ENCODE assay signal across 13 mouse cellular contexts in the genomic region with DNA sequence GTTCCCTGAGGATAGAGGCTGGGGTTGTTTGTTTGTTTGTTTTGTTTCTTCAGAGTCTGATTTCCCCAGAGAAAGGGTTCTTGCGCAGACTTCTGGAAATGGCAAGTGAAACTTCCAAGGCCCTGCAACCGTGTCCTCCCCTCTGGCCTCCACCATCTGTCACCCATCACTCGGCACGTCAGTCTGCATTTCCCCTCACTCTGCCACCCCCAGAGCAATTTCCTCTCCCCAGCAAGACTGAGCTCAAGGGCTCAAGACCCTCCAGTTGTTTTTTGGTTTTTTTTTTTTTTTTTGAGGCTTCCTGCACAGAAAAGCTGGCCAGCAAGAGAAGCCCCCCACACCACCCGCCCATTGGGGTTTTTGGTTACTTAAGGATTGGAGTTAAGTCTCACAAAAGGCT. TPM values are rescaled to one million over a fixed set of nuclear protein-coding genes. Genes with fewer than 3 reads are reported as not detected.
DNase-seq lines count a peak whose midpoint lies in the region; ATAC-seq lines count a peak whose summit lies in the region.
"Had no signal": no experiment of that assay in that cellular context is flagged by ENCODE, and none has a peak within 500 bp of the region (broad histone marks: within the 10 kb centered on the region; RNA-seq: fewer than 3 reads in every experiment).

No protein-coding gene starts in this region.

- H3K9me3 ChIP-seq in kidney, embryonic 15.5 days (replicated peaks) = no peaks in the 10 kb centered on the region
- no peaks in the 10 kb centered on the region for H3K9me3 ChIP-seq in liver, embryonic 13.5 days (replicated peaks)
- H3K9me3 ChIP-seq: neural tube, embryonic 12.5 days had no signal

- H3K4me1 ChIP-seq in kidney, embryonic 15.5 days = peaks cover 40% of the 10 kb centered on the region
- H3K4me1 ChIP-seq in liver, embryonic 13.5 days (replicated peaks) = peaks cover 90% of the 10 kb centered on the region
- H3K4me1 ChIP-seq: neural tube, embryonic 12.5 days had no signal

- WGBS in kidney, embryonic 15.5 days = 34% methylated on average over 5 of the region's 5 CpGs
- 20% methylated on average over 5 of the region's 5 CpGs for WGBS in liver, embryonic 13.5 days (ENCODE audit: insufficient replicate concordance)

- no peak for DNase-seq in kidney, adult 18-20 months
- peak; percentile 36 for DNase-seq in thymus, postnatal 4 days
- DNase-seq in thymus, postnatal 25 days = no peak
- DNase-seq in liver, embryonic 13.5 days = no peak
- DNase-seq in left cerebral cortex, adult 8-10 months (ENCODE audit: low spot score in 2 of 2) = no peak
- no peak for DNase-seq in cerebellum, adult 11-12 months
- DNase-seq: adrenal gland, adult 8-10 months; cerebellum, adult 9-11 months; heart, postnatal 36 days had no signal

- H3K4me2 ChIP-seq in kidney, embryonic 15.5 days = no peak overlapping the region
- peak overlapping the region; percentile 50 for H3K4me2 ChIP-seq in liver, embryonic 13.5 days
- H3K4me2 ChIP-seq: neural tube, embryonic 12.5 days had no signal

- H3K36me3 ChIP-seq in kidney, embryonic 15.5 days = no peaks in the 10 kb centered on the region
- peaks cover 15% of the 10 kb centered on the region for H3K36me3 ChIP-seq in liver, embryonic 13.5 days
- H3K36me3 ChIP-seq: neural tube, embryonic 12.5 days had no signal

- 0 out of 2 replicates have a peak overlapping the region, but pooled peaks have one; percentile 45 for H3K27ac ChIP-seq in kidney, embryonic 15.5 days
- peak overlapping the region; percentile 80 for H3K27ac ChIP-seq in liver, embryonic 13.5 days
- H3K27ac ChIP-seq: kidney, postnatal 0 days; macrophage; neural tube, embryonic 12.5 days had no signal

- no peak for ATAC-seq in kidney, embryonic 15.5 days (replicated peaks; ENCODE audit: low FRiP score)
- no peak for ATAC-seq in liver, embryonic 13.5 days (ENCODE audit: low read depth)

- H3K4me3 ChIP-seq in kidney, embryonic 15.5 days (replicated peaks) = no peak overlapping the region
- no peak overlapping the region for H3K4me3 ChIP-seq in liver, embryonic 13.5 days (replicated peaks)
- H3K4me3 ChIP-seq: neural tube, embryonic 12.5 days had no signal

- H3K27me3 ChIP-seq in kidney, embryonic 15.5 days = no peaks in the 10 kb centered on the region
- no peaks in the 10 kb centered on the region for H3K27me3 ChIP-seq in liver, embryonic 13.5 days
- H3K27me3 ChIP-seq: neural tube, embryonic 12.5 days had no signal

- no peak overlapping the region for H3K9ac ChIP-seq in kidney, embryonic 15.5 days
- H3K9ac ChIP-seq in liver, embryonic 13.5 days = peak overlapping the region; percentile 56; the same call in 1 of the 2 replicates
- H3K9ac ChIP-seq: neural tube, embryonic 12.5 days had no signal

RNA-seq across cellular contexts. Expression of a gene that starts 9.1 kb away (rescaled TPM):
- 15.8 and 17.3 TPM in 2 replicates for polyA plus RNA-seq in kidney, embryonic 15.5 days (2015; fragmentation: Nextera tagmentation; extraction: Ambion mirVana)
- polyA plus RNA-seq in liver, embryonic 13.5 days (2015; fragmentation: Nextera tagmentation; extraction: Ambion mirVana) = 6.2 and 6.7 TPM in 2 replicates
- total RNA-seq in left cerebral cortex, adult 8-10 months (2022) = 1 to 10 TPM in 1 of 4 experiments, under 1 TPM in 3; 0.13 to 1.4 (median 0.84) TPM

RNA-seq across cellular contexts. Expression of a gene that starts 34.2 kb away (rescaled TPM):
- polyA plus RNA-seq in kidney, embryonic 15.5 days (2015; fragmentation: Nextera tagmentation; extraction: Ambion mirVana) = 11.1 and 12.3 TPM in 2 replicates
- polyA plus RNA-seq in liver, embryonic 13.5 days (2015; fragmentation: Nextera tagmentation; extraction: Ambion mirVana) = 3.7 and 4.1 TPM in 2 replicates
- 1 to 10 TPM; 3.3 to 4.4 (median 4.0) TPM for total RNA-seq in left cerebral cortex, adult 8-10 months (2022)
